Mouse (Mus musculus) retina, postnatal 7 days (tissue): Measurements from ENCODE around the gene Shank1.
A peak's percentile ranks its signal among the peaks of the same experiment; 100 is the strongest.

ENCODE experiments used
- DNase-seq: peaks from one replicate; pipeline ENCODE4 v3.0.0-alpha.2; 2012; ENCODE audit warnings: low read depth, low spot score

Shank1 gene

DNA sequence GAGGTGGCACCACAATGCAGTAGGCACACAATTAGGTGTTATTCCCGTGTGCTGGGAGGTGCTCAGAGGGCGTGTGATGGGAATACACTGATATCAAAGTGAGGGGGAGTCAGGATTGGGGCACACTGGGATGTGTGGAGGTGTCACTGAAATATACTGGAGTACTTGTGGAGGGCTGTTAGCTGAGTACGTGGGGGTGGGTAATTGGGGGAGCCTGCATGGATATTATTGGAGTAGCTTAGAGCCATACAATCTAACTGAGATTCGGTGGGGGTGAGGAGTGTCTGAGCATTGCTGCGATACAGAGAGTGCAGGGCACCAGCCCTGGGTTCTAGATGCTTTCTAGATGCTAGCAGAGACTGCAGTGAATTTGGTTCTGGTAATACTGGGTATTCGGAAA lies 30.2 kb downstream of the Shank1 start:
- DNase-seq, result no peak

DNA sequence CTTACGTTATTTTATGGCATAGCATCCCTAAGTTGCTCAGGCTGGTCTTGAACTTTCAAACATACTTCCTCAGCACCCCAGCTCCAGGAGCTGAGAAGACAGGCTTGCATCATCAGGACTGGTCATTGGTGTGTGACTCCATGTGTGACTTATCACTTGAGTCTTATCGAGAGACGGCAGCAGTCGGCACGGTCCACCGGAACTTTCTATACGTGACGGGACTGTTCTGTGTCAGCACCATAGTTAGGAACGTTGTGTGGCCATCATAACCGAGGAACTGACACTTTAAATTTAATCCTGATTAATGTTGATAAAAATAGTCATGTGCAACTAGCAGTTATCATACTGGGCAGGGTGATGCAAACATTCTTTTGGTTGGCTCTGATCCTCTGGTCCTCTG lies 31.1 kb downstream of the Shank1 start:
- DNase-seq, result no peak

DNA sequence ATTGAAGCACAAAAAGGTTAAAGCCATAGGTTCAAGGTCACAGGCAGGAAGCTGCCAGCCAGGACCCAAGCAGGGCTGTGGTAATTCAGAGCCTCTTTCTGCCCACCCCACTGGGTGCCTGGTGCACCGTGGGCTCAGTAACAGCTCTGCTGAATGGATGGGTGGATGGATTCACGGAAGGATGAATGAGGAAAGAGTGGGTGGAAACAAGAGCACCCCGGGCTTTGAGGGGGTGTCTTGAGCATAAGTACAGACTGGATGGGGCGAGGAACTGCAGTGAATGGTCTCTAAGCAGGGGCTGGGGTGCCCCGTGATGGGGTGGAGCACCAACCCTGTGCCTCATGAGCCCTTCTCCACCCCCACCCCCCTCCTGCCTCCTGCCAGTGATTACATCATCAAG lies 31.7 kb downstream of the Shank1 start:
- no peak for DNase-seq

DNA sequence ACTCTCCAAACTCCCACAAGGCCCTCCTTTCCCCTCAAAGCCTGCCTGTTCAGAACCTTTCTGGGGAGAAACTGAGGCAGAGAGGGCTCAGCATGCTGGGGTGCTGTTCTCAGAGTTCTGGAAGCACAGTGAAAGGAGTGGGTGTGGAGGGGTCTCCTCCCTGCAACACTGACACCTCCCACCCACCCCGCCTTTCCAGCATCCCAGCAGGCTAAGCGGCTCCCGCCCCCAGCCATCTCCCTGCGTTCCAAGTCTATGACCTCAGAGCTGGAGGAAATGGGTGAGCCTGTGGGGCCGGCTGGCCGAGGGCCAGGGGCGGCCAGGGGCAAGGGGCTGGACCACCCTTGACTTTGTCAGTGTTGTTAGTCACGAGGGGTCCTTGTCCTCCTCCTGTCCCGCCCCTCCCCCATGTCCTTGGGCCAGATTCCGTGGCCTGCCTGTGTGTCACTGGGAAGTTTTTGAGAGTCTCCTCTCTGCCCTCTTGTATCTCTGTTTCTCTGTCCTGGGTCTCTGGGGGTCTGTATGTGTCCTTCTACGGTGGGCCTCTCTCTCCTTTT lies 33.5 kb downstream of the Shank1 start:
- no peak for DNase-seq

DNA sequence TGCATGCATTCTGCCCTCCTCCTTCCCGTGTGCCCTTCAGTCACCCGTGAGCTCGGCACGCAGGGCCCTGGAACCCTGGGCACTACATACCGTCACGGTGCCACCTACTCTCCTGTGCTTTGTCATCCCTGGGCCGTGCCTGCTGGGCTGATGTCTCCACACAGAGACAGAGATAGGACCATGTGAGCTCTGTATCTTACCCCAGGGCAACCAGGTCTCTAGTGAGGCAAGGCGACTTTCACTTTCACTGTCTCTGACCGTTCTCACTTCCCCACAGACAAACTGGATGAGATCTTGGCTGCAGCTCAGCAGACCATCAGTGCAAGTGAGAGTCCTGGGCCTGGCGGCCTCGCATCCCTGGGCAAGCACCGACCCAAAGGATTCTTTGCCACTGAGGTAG lies 34.6 kb downstream of the Shank1 start:
- DNase-seq, result no peak

DNA sequence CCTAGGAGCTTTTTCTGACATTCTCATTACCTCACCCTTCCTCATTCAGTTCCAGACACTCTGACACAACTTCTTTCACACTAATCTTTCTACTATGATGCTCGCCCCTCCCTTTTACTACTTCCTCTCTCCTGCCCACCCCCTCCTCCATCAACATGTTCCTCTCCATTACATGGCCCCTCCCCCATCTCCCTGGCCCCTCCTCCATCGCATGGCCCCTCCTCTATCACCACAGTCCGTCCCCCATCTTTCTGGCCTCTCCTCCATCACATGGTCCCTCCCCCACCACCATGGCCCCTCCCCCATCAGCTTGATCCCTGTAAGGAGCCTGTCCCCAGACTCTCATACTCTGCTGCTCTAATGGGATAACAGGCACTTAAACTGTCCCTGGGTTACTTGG lies 39.0 kb downstream of the Shank1 start:
- DNase-seq, result no peak

DNA sequence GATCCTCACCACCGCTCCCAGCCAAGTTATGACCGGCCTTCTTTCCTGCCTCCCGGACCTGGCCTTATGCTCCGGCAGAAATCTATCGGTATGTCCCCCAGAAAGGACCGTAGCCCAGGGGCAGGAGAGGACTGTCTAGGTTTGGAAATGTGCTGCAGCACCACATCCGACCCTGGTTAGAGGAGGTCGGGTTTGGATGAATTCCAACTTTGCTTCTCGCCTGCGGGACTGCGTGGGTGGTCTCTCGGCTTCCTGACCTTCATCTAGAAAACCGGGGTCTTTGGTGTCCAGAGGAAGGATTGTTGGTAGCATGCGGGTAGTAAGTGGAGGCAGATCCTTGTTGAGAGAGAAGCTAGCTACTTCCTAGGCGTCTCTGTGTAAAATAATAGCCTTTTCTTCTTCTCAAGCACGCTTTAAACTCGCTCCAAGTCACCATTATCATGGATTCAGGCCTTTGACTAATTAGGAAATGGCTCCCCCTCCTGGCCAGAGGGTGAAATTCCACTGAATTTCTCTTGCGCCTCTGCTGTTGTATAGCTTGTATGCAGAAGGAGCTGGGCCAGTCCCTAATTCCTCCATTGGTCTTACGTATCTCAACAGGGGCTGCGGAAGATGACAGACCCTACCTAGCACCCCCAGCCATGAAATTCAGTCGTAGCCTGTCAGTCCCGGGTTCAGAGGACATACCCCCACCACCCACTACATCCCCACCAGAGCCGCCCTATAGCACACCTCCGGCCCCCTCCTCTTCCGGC lies 41.1 kb downstream of the Shank1 start:
- DNase-seq, result peak; percentile 82

DNA sequence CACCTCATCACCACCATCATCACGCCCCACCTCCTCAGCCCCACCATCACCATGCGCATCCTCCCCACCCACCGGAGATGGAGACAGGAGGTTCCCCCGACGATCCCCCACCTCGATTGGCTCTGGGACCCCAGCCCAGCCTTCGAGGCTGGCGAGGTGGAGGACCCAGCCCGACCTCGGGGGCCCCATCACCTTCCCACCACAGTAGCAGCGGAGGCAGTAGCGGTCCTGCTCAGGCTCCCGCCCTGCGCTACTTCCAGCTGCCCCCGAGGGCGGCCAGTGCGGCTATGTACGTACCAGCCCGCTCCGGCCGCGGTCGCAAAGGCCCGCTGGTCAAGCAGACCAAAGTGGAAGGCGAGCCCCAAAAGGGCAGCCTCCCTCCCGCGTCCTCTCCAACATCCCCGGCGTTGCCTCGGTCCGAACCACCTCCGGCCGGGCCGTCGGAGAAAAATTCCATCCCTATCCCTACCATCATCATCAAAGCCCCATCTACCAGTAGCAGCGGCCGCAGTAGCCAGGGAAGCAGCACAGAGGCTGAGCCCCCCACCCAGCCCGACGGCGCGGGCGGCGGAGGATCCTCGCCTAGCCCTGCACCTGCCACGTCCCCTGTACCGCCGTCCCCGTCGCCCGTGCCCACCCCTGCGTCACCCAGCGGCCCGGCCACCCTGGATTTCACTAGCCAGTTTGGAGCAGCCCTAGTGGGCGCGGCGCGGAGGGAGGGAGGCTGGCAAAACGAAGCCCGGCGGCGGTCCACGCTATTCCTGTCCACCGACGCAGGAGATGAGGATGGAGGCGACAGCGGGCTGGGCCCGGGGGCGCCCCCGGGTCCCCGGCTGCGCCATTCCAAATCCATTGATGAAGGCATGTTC lies 42.1 kb downstream of the Shank1 start:
- DNase-seq, result no peak

DNA sequence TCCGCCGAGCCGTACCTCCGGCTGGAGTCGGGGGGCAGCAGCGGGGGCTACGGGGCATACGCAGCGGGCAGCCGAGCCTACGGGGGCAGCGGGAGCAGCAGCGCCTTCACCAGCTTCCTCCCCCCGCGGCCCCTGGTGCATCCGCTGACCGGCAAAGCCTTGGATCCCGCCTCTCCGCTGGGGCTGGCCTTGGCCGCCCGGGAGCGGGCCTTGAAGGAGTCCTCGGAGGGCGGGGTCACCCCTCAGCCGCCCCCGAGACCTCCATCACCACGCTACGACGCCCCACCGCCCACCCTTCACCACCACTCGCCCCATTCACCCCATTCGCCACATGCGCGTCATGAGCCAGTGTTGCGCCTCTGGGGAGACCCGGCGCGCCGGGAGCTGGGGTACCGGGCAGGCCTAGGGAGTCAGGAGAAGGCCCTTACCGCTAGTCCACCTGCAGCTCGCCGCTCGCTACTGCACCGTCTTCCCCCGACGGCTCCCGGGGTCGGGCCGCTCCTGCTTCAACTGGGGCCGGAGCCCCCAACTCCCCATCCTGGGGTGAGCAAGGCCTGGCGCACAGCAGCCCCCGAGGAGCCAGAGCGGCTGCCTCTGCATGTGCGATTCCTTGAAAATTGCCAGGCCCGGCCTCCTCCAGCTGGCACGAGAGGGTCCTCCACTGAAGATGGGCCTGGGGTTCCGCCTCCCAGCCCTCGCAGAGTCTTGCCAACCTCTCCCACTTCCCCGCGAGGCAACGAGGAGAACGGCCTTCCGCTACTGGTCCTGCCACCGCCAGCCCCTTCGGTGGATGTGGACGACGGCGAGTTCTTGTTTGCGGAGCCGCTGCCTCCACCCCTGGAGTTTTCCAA lies 42.9 kb downstream of the Shank1 start:
- DNase-seq, result no peak

DNA sequence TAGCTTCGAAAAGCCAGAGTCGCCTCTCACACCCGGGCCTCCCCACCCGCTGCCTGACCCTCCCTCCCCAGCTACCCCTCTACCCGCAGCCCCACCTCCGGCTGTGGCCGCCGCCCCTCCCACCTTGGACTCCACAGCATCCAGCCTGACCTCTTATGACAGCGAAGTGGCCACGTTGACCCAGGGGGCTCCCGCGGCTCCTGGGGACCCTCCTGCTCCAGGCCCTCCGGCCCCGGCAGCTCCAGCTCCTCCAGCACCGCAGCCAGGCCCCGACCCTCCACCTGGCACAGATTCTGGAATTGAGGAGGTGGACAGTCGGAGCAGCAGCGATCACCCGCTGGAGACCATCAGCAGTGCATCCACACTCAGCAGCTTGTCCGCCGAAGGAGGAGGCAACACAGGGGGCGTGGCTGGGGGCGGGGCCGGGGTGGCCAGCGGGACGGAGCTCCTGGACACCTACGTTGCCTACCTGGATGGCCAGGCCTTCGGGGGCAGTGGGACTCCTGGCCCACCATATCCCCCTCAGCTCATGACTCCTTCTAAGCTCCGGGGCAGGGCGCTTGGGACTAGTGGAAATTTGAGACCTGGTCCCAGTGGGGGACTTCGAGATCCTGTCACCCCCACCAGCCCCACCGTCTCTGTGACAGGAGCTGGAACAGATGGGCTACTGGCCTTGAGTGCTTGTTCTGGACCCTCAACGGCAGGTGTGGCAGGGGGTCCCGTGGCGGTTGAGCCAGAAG lies 43.7 kb downstream of the Shank1 start:
- DNase-seq, result no peak

DNA sequence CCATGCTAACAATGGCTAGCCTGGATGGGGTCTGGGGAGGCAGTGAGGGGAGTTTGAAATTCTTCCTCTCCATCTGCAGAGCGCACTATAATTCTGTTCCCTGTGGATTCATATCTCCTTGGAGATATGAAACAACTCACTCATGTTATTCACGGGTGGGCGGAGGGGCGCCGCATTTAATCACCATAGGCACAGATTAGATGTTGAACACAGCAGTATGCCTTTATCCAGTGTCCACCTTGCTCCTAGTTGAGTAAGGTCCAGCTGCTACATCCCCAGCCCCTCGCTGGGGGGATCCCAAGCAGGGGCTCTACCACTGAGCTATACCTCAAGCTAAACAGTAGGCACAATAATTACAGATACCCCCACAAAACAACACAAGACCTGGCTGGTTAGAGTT lies 45.4 kb downstream of the Shank1 start:
- DNase-seq, result no peak

DNA sequence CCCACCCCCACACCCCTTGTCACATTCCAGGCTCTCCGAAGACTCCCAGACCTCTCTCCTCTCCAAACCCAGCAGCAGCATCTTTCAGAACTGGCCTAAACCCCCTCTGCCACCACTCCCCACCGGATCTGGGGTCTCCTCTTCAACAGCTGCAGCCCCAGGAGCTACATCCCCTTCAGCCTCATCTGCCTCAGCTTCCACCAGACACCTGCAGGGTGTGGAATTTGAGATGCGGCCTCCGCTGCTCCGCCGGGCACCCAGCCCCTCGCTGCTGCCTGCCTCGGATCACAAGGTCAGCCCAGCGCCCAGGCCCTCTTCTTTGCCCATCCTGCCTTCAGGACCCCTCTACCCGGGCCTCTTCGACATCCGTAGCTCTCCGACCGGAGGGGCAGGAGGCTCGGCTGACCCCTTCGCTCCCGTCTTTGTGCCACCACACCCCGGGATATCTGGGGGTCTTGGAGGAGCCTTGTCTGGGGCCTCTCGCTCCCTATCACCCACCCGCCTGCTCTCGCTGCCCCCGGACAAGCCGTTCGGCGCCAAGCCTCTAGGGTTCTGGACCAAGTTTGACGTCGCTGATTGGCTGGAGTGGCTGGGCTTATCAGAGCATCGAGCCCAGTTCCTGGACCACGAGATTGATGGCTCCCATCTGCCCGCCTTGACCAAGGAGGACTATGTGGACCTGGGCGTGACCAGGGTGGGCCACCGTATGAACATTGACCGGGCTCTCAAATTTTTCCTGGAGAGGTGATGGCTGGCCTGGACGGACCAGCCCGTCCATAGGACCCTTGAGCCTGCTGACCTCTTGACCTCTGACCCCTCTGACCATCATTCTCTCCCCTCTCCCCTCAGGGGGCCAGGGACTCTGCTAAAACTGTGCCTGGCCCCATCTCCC lies 46.8 kb downstream of the Shank1 start:
- no peak for DNase-seq

DNA sequence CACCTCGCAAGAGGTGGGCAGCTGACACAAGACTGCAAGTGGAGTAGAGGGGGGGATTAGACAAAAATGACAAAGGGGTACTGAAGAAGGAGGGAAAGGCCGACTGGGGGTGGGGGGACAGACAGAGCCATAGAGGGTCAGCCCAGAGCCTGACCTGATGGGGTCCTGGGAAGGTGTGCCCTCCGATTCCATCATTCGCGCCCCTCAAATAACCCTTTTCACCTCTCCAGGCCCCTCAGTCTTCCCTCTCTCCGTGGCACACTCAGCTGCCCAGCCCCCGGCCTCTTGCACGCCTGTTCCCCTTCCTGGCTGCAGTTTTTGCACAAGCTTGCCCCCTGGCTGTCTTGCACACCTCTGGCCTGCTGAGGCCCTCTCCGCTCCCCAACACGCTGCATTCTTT lies 47.5 kb downstream of the Shank1 start:
- no peak for DNase-seq

DNA sequence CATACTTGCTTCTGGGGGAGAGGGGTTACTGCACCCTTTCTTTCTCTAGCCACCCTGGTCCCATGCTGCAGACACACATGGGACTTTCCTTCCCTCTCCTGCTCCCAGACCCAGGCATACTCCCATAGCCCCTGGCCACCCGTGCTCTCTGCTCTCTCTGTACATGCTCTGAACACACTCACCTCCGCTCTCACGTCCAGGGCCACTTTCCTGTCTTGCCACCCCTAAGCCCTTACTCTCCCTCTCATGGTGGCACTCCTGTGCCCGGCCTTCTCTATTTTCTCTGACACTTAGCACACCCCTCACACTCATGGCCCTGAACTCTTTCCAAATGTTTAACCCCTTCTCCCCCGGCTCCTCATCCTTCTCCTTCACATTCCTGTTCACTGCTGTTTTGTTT lies 48.0 kb downstream of the Shank1 start:
- DNase-seq, result no peak

DNA sequence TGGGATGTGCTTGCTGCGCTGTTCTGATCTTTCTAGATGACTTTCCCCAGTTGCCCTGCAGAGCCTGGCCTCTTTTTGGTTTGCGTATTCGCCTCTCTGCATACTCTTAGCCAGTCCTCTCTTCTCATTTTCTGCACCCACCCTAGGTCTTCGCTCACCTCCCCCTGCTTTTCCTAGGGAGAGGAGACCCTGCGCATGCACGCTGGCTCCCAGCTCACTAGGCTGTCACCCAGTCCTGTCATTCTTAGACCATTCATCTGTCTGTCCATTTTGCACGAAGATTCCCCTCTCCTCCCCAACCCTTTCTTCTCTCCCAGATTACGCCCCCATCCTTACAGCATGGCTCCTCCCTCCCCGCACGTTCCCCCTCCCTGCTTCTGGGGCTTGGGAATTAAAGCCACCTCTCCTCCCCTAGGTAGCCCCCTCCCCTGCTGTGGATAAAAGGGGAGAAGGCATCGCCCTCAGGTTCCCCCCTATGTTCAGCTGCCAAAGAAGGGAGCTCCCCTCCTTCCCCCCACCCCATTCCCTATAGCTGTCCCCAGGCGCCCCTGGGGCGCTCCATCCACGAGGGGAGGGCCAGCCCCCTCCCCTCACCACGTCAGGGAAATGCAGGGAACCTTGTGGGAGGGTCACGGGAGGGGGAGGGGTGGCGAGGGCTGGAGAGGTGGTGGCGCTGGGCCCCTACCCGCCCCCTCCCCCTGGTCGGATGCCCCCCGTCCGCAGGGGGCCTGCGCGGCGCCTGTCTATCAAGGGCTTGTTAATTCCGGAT lies 49.0 kb downstream of the Shank1 start:
- DNase-seq, result no peak

DNA sequence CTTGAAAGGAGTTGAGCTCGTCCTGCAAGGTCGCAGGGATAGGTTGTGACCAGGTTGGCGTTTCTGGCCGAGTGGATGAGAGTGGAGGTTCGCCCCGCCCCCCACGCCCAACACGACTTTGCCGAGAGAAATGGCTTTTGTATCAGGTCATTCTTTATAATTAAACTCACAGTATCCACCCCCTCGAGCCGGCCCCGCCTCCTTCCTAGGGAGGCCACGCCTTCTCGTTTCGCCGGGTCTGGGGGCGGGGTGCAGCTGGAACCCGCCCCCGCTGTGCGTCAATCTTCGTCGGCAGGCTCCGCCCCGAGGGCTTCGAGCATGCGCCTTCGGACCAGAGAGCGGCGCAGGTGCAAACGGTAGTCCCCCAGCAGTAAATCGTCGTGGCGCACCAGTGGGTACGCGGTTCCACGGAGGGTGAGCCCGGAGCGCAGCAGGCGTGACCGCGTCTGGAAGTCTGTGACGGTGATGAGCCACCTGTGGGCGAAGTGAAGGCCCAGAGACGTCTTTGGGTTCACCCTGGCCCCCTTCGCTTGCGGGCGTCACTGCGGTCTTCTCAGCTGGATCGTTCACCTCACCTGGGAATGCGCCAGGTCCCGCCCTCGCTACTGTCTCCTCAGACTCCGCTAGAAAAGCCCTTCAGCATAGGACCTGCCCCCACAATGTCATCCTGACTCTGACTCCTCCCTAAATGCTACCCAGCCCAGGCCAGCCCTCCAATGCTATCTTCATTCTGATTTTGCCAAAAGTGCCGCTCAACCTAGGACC lies 50.0 kb downstream of the Shank1 start:
- DNase-seq, result peak; percentile 84

DNA sequence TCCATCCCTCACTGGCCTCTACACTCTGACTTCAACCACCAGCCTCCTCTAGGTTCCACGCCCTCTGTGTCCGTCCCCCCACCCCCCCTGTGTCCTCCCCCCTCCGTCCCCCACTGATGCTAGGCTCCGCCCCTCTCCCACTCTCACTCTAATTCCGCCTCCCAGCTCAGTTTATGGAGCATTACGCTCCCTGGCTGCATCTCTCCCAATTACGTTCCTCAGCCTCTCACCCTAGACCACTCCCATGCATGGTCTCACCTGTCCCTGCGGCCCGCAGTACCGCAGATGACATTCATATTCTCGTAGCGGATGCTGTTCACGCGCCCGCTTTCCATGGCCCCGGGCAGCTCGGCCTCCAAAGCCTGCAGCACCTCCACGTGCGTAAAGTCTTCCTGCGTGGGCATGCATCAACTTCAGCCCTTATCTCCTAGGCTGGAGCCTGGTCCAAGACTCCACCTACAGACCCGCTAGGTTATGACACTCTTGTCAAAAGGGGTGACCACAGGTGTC lies 50.8 kb downstream of the Shank1 start:
- DNase-seq, result no peak

DNA sequence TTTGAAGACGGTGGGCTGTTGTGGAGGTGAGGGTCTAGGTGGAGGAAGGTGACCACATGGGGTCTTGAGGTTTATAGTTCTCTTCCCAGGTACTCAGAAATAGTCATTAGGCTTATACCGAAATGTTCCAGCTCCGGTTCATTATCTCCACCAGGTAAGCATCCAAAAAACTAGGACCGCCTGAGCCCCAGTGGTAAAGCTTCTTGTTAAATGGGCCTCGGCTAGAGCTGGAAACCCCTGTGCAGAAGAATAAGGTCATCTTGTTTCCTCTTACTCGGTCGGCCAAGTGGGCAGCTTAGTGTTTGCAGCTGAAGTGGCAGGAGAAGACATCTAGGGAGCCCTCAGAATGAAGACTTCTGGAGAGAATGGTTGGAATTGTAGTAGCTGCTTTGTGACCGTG lies 62.6 kb downstream of the Shank1 start:
- DNase-seq, result no peak
